Mouse (Mus musculus) liver (tissue): ENCODE measurements around the gene Itgb3.
"Not testable (repeated sequence)": the region's sequence is repeated elsewhere in the genome, so short reads cannot be mapped to it uniquely, and the experiment has no call there.

ENCODE experiments used
- DNase-seq: peaks from one replicate; pipeline ENCODE4 v3.0.0-alpha.2; 2020; ENCODE audit warnings: mixed read lengths

The Itgb3 gene

DNA sequence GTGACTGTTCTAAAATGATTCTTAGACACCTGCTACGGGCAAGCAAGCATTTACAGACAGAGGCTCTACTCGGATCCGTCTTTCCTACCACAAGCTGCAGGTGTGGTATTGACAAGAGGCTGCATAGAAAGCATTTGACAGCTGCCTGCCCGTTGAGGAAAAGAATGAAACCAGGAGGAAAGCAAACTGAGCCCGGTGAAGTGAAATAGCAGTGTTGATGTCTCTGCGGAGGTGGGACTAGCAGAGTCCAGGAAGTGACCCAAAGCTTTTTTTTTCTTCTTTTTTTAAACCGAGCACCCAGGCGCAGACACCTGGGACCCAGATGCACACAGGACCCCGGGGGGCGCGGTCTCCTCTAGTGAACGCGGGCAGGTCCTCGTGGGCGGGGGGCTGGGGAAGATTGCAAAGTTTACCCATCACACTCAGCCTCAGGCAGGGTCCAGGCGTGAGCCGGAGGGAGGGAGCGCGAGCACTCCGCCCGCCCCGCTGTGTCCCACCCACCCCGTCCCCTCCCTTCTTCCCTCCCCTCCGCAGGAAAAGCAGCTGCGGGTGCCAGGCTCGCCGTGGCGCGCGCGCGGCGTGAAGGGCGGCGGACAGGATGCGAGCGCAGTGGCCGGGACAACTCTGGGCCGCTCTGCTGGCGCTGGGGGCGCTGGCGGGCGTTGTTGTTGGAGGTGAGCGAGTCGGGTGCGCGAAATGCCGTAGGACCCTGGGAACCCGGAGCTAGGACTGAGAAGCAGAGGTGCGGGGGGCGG is at the start of gene Itgb3:
Itgb3 (plus strand) TSS at position 510 of the 755 bp plus-strand sequence.
- peak; percentile 70 for DNase-seq

DNA sequence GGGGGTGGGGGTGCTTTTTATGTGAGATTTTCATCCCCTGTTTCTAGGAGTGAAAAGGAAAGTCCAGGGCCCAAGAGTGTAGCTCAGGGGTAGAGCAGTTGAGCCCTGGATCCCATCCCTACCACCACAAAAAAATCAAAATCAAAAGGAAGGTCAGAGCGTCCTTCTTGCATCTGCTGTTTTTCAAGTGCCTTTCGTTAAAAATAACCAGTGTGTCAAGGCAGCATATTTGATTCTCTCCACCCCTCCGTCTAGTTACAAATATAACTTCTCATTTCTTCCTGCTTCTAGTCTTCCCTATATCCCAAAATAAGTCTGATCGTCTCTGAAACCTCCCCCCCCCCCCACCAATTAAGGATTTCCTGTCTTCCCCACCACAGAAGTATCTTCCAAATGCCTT is 49.7 kb upstream of the Itgb3 start:
- DNase-seq = no peak

DNA sequence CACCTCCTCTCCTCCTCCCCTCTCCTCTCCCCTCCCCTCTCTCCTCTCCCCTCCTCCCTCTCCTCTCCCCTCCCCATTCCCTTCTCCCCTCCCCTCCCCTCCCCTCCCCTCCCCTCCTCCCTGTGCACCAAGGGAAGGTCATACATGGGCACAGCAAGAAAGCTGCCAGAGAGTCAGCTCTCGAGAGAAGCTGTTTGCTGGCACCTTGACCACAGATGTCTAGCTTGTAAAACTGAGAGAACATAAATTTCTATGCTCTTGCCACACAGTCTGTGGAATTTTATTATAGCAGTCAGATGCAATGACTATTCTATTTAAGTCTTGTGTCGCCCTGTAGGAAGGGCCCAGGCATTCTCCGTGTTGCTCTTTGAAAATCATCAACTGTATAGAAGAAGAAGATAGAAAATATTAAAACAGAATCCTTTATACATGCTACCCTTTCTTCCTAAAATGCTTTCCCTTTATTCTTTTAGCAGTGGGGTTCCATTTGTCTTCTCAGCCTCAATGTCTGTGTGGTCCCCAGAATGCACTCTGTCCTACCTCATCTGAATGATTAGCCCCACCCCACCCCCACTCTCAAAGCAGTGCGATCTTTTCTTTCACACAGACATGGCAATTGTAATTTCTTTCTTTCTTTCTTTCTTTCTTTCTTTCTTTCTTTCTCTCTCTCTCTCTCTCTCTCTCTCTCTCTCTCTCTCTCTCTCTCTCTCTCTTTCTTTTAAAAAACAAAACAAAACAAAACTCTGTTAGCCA is 49.0 kb upstream of the Itgb3 start:
- DNase-seq = no peak

DNA sequence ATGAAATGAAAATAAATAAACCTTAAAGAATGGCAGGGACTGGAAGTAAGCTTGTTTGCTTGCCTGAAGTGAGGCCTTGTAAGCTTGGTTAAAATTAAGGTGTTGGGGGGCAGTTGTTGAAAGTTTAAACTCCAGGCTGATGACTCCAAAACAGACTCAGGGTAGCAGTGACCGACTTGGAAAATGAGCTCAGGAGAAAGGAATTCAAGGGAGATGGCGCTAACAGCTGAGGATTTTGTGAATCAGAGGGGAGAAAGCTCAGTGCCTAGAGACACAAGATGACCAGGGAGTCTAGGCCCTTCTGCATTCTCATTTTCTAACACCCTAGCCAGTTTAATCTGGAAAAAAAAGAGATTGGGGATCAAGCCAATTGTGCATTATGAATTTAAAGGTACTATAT is 46.8 kb upstream of the Itgb3 start:
- no peak for DNase-seq

DNA sequence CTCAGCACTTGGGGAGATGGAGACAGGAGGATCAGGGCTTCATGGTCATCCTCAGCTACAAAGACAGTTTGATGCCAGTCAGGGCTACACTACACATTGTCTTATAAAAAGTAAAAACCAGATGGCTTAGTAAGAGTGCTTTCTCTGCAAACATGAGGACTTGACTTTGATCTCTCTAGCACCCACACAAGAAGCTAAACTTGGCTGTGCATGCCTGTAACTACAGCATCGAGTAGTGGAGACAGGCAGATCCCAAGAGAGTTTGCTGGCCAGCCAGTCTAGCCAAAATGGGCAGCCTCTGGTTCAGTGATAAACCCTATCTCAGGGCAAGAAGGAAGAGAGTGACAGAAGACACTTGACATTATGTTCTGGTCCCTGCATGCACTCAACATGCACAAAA is 44.3 kb upstream of the Itgb3 start:
- no peak for DNase-seq

DNA sequence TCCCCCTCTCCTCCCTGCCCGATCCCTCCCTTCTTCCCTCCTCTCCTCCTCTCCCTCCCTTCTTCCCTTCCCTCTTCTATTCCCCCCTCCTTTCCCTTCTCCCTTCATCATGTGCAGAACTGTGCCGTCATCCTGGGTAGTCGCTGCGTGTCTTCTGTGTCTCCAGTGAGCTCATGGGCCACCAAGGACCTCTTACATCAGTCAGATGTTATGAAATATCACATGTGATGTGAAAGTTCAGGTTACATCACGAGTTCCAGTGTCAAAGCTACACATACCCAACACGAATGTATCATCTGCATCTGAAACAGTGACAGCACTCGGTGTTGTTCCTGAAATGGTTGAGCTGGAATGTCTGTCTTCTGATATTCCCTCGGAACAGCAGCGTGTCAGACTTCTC is 42.6 kb upstream of the Itgb3 start:
- DNase-seq = no peak

DNA sequence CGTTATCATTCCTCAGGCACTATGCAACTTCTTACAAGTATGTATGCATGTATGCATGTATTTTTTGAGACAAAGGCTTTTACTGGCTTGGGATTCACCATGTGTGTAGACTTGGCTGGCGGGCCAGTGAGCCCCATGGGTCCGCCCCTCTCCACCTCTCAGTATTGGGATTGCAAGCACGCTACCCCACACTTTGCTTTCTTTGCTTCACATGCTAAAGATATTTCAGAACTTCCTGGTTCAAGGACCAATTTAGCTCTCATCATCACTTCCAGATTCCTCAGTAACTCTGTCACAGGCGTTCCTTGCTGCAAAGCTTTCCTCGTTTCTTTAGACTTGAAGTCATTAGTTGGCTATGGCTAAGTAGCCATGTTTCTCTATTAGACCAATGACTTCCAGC is 41.7 kb upstream of the Itgb3 start:
- DNase-seq = no peak

DNA sequence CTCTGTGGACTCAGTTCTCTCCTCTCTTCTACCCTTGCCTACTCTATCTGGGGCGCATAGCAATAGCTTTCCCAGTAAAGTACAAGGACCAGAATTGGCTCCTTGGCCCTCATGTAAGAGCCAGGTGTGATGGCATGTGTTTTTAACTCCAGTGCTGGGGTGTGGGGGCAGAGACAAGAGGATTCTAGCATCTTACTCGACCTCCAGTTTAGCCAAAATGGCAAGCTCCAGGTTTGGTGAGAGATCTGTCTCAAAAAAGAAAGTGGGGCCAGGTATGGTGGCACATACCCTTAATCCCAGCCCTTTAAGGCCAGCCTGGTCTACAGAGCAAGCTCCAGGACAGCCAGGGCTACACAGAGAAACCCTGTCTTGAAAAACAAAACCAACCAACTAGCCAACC is 41.0 kb upstream of the Itgb3 start:
- no peak for DNase-seq

DNA sequence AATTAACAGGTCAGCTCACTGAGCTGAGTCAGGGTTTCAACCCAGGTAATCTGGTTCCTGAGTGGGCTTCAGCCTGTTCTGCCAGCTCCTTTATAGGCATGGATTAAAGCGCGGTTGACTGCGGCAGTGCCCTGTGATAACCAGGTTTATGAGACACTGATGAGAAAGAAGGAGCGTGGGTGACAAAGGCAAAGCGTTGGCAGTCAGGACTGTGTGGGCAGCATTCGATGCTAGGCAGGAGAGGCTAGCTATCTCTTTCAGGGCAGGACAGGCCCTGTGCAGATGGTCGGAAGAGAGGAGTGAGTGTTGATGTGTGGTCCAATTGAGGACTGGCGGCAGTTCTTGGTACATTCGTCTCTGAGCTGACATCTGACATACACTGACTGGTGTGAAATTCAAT is 40.1 kb upstream of the Itgb3 start:
- no peak for DNase-seq

DNA sequence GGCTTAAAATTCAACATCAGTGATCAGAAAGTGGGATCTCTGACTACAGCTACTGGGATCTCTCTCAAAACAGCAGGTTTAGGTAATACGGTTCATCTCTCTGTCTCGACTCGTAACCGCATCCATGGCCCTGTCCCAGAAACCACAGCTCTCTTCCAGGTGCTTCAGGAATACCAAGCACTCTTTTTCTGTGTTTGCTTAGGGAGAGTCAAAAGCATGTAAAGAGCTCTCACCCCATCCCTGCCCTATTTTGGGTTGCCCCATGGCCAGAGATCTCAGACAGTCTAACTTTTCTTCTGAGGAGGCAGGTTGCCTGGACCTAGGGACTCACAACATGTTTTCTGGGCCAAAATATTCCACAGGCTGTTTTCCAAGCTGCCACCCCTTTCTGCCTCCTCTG is 39.5 kb upstream of the Itgb3 start:
- no peak for DNase-seq

DNA sequence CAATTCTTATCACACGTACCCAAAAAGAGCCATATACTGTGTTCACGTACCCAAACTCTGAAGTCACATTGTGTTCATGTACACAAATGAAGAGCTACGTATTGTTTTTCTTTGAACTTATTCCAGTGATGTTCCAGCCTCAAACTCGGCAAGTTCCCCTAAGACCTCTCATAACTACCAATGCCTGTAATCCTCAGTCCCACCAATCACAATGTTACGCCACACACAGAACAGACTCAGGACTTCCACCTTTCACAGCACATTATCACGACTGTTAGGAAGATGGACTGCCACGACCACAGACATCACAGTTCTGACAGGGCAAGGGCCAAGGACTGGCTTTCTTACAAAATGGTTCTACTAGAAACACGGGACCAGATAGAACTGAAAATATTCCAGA is 37.3 kb upstream of the Itgb3 start:
- DNase-seq = not testable (repeated sequence)

DNA sequence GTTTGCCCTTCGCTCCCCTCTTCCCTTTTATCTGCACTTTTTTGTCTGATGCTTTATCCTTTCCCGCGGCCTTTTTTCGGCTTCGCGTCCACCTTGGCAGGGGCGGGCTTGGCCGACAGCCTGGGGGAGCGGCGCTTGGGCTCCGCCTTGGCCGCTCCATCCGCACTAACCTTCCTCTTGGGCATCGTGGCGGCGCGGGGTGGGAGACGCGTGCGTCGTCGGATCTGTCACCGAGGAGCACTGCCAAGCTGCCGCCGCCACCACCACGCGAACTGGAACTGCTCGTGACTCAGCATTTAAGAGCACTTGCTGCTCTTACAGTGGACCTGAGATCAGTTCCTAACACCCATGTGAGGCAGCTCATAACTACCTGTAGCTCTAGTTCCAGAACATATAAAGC is 36.4 kb upstream of the Itgb3 start:
- peak; percentile 75 for DNase-seq

DNA sequence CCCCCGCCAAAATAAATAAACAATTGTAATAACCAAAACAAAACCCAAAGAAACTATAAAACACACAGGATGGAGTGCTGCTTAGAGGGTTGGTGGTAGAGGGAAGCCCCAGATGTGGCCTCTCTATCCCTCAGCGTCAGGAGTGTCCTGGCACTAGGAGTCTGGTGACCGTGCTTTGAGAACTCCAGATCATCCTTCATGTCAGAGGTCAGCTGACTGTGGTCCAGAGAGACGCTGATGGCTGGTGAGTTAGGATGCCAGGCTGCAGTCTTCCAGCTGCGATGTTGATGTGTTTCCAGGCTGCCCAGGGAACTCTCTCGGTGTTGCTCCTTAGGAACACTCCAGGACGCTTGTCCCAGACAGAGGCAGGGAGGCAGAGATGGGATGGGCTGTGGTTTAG is 35.7 kb upstream of the Itgb3 start:
- DNase-seq = no peak

DNA sequence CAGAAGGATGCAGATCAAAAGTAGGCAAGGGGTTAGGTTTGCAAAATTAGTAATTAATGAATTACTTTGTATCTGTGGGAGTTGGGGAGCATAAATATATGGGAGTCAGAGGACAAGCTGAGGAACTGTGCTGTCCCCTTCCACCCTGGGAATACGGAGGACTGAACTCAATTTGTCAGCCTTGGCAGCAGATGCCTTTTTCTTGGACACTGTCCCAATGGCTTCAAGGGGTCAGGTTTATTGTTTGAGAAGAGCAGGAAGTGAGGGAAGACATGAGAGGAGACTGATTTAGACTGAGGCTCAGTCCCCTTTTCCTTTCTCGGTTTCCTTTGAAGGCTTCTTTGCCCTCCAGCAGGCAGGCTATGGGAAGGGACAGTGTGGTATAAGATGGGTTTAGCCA is 35.2 kb upstream of the Itgb3 start:
- DNase-seq = no peak

DNA sequence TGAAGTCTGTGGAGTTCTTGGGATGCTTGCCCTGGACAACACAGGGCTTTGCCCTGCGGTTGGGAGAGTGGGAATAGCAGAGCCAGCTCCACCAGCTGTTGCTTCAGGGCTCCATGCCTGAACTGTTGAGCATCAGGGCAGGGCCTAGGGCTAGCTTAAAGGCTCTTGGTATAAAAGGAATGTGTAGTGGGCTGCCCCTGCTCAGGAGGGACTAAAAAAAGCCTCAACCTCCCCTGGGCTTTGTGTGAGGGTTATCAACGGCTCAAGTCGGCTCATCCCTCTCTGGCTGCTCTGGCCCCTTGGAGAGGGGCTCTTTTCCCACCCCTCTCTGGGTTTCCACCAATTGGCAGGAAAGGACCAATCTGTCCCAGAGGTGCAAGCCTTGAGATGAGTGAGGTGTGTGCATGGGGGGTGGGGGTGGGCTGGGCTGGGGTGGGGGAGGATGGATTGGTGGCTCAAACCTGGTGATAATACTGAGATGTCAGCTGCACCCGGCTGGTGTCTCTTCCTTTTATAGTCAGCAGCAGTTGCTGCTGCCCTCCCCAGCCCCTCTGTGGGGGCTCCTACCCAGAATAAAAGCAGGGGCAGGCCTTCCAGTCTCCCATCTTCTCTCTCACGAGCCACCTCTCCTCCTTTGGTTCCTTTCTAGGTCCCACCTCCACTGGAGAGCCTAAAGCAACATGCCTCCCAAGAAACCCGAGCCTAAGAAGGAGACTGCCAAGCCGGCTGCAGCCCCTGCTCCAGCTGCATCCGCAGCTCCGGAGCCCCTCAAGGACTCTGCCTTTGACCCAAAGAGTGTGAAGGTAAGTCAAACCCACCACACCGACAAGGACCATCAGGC is 30.8 kb upstream of the Itgb3 start:
- DNase-seq = no peak

DNA sequence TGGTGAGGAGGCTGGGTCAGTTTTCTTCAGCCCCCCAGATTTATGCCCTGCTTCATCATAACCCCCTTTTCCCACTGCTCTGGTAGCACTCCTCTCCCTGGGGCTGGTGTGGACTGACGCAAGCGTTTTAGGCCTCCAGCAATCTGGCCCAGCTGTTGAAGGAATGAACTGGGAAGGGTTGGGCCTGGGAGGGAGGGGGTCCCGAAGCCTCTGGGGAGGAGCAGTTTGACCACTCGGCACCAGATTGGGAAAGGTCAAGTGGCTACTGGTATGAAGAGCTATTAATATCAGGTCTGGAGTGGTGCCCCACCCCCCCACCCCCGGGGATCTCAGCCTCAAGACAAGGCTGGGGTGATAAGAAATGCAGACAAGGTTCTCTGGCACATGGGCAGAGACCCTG is 29.7 kb upstream of the Itgb3 start:
- no peak for DNase-seq

DNA sequence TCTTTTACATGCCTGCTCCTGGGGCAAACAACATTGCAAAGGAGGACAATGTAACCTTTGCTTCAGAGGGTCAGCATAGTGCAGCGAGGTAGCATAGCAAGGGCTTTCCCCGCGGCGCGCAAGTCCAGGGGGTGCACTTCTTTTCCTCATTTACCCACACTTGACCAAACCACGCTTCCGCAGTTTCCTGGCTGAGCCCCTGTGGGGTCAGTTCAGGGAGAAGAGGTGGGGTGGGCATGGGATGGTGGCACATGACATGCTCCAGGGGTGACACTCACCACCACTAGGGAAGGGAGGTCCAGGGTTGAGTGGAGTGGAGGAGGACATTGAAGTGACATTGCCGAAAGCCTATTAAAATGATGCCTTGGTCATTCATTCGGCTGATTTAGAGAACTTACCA is 28.7 kb upstream of the Itgb3 start:
- no peak for DNase-seq

DNA sequence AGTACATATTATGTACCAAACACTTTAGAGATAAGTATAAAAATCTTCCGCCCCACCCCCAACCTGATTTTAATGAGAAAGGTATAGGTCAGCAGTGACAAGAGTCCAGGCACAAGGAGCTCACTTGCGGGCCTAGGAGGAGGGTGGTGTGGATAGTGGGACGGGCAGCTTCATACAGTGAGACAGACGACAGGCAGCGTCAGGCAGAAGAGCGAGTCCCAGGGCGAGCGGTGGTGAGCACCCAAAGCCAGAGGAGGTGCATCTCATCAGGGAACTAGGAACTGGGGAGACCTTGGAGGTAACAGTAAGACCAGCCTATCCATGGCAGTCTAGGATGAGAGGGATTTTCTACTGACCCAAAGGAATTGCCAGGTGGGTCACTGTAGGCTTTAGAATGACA is 28.2 kb upstream of the Itgb3 start:
- no peak for DNase-seq

DNA sequence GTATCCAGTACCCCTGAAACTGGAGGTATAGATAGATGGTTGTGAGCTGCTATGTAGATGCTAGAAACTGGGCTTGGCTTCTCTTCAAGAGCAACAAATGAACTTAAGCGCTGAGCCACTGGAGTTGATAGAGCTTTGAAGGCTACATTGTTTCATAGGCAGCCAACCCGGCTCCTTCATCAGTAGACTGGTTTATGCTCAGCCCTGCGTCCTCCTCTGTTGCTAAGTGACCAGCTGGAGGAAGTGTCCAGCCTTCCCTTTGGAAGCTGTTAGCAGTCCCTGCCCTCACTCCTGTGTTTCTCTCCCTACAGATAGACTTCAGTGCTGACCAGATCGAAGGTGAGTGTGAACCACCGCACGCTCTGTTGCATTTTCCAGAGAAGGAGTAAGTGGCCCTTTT is 27.7 kb upstream of the Itgb3 start:
- no peak for DNase-seq

DNA sequence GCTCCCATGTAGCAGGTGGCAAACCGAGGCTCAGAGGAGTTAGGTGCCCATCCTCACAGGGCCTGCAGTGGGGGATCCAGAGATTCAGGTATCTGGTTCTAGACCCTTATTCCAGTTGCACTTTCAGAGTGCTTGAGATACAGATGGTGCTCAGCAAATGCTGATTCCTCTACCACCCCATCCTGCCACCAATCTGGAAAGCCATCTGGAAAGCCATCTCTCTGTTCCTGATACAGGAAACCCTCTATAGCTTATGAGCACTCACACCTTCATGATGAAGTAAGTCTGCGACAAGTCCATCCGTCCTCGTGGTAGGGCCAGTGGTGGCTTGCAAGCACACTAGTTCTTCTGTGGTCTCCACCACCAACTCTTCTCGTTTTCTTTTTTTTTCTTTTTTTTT is 27.2 kb upstream of the Itgb3 start:
- DNase-seq = no peak

DNA sequence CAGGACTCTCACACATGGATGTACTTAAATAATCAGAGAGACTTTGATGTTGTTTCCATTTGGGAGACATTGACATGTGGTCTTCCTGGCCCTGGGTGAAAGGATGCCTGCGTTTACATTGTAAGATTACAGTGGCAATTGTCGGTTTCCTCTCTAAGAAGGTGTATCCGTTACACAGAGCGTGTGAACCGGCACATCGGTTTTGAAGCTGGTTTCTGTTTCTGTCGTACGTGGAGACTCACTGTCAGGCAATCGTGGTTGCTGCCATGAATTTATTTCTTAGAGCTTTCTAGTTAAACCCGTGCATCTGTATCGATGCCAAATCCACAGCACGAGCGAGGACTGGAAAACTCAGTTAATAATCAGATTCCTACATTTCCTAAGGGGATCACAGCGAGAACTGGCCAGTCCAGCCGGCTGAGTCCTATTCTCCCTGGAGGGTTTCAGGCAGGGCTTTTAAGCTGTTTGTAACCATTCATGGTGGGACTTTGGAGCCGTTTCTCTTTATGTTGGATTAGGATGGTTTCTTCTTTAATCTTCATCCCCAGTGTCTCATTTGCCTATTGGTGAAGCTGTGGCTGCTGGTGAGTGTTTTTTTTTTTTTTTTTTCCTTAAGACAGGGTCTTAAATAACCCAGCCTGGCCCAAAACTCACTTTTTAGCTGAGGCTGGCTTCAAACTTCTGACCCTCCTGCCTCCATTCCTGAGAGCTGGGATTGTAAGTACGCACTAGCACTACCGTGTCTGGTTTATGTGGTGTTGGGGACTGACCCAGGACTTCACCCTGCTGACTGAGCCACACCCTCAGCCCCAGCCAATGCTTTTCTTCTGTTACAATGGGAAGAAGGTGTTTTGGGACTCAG is 26.1 kb upstream of the Itgb3 start:
- DNase-seq = no peak

DNA sequence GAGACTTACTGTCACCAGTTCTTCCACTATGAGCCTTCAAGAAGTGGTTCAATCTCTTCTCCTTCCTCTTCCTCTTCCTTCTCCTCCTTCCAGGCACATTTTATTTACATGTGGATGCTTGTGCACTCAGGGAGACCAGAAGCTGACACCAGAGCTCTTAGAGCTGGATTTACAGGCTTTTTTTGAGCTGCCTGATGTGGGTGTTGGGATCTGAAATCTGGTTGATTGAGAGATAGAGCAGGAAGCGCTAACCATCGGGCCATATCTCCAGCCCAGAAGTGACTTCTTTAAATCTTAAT is 25.5 kb upstream of the Itgb3 start:
- no peak for DNase-seq
